Mouse (Mus musculus): ENCODE measurements around the gene Map3k1.

DNA sequence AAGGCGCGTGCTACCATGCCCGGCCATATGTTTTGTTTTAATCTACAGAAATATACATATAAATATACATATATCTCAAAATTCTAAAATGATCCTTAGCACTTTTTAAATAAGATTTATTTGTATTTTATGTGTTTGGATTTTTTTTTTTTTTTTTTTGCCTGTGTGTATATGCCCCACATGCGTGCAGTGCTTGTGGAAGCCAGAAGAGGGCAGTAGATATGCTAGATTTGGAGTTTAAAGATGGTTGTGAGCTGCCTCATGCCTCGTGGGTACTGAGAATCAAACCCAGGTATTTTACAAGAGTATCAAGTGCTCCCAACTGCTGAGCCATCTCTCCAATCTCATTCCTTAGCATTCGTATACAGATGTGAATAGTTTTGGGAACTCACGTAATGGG, 6.2 kb upstream of the Map3k1 start:
- TF ChIP-seq GATA1 (IDR thresholded peaks at IDR 0.05; ENCODE audit: borderline replicate concordance, low read length) (no peak), FLI1 (IDR thresholded peaks at IDR 0.05; ENCODE audit: low read length) (no peak)
